Mouse (Mus musculus): ENCODE data around the gene Trex2. TPM values are rescaled to one million over a fixed set of nuclear protein-coding genes. Genes with fewer than 3 reads are reported as not detected.
"Not testable (repeated sequence)": the region's sequence is repeated elsewhere in the genome, so short reads cannot be mapped to it uniquely, and the experiment has no call there.

Trex2 gene
- polyA plus RNA-seq, 2 experiments from 2014 or later = not detected

- no peak for ATAC-seq
Measured at GRCm38 (mm10) chrX:73412767-73413166, 22.4 kb downstream of the Trex2 start.

GRCm38 (mm10) chrX:73410880-73411517, 24.1 kb downstream of the Trex2 start, which contains the start of gene Zfp92:
Zfp92 (plus strand) TSS chrX:73411096.
- no peak for ATAC-seq

- ATAC-seq = no peak
Measured at GRCm38 (mm10) chrX:73401616-73402015, 33.5 kb downstream of the Trex2 start.

DNA sequence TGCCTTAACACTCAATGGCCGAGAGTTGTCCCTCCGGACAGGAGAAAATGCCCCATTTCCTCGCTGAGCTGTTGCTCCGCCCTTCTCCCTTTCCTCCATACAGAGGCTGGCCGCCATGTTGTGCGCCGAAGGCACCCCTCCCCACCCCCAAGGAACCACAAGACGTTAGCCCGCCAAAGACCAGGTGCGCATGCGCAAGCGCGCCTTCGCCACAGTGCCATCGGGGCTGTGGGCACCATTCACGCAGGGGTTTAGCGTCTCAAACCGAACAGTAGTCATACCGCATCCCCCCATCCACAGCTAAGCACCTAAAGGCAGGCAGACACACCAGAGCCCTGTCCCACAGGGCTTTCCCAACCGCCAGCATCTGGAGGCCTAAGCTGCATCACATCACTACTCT, 34.2 kb downstream of the Trex2 start:
- no peak for ATAC-seq

- ATAC-seq = not testable (repeated sequence)
Measured at GRCm38 (mm10) chrX:73398636-73399035, 36.5 kb downstream of the Trex2 start, which contains the start of gene Gm18336. Gm18336 (minus strand) TSS chrX:73398736.

DNA sequence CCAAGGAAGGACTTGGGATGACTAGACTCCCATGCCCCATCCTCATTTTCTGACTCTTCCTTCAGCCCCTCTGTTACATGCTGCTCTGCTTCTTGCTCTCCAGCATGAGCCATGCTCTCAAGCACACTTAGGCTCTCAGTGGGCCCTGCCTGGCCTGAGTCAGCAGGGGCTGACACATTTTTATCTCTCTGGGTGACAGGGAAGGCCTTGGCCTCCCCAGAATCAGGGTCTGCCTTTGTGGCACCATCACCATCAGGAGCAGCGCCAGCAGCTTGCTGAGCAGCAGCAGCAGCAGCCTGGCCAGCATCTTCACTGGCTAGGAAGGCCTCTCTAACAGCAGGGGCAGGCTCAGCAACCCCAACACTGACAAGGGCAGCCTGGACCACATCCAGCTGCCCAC, 38.7 kb downstream of the Trex2 start:
- no peak for ATAC-seq

- ATAC-seq = no peak
Measured at GRCm38 (mm10) chrX:73391481-73391880, 43.7 kb downstream of the Trex2 start.

- no peak for ATAC-seq
Measured at GRCm38 (mm10) chrX:73384924-73385323, 50.2 kb downstream of the Trex2 start.

DNA sequence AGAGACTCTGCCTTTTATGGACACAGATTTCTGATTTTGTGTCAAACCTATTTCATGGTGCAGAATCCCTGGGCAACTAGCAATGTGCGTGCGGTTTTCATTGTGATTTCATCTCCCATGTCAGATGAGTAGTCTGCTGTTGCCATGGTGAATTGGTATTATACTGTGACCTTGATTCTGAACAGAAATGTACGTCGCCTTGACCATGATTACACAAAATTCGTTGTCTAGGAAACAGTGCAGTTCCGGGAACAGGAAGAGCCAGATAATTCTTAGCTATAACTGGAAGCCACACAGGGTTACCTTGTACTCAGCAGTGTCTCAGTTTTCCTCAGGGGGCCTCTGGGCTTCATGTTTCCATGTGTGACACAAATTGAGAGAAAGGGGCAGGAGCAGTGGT, 50.7 kb downstream of the Trex2 start:
- ATAC-seq = no peak

Other genes with a start within 250 kb of the Trex2 start
- 10 to 100 TPM; 12.7 to 30.6 TPM for gene Xlr3b, start 243.1 kb downstream of the Trex2 start, polyA plus RNA-seq (2017; shearing (Covaris generic))
- gene Xlr4b, start 221.0 kb downstream of the Trex2 start, polyA plus RNA-seq (2017; shearing (Covaris generic)) = 100 to 1,000 TPM; 144 to 160 TPM
- 1 to 10 TPM; 1.3 to 1.5 TPM for gene F8a, start 207.1 kb downstream of the Trex2 start, polyA plus RNA-seq (2017; shearing (Covaris generic))
- 10 to 100 TPM; 85.6 to 87.3 TPM for gene Xlr4c, start 192.2 kb downstream of the Trex2 start, polyA plus RNA-seq (2017; shearing (Covaris generic))
- gene Xlr3c, start 170.0 kb downstream of the Trex2 start, polyA plus RNA-seq (2017; shearing (Covaris generic)) = not detected
- not detected for gene Xlr5a, start 142.4 kb downstream of the Trex2 start, polyA plus RNA-seq (2017; shearing (Covaris generic))
- gene Xlr5c, start 142.4 kb downstream of the Trex2 start, polyA plus RNA-seq (2017; shearing (Covaris generic)) = not detected
- not detected for gene Gm45015, start 98.5 kb downstream of the Trex2 start, polyA plus RNA-seq (2017; shearing (Covaris generic))
- gene Zfp275, start 92.7 kb downstream of the Trex2 start, polyA plus RNA-seq (2017; shearing (Covaris generic)) = 10 to 100 TPM; 11.0 to 11.6 TPM
- not detected for gene Gm18336, start 36.6 kb downstream of the Trex2 start, polyA plus RNA-seq (2017; shearing (Covaris generic))
- under 1 TPM; 0.09 to 0.22 TPM for gene Zfp92, start 24.2 kb downstream of the Trex2 start, polyA plus RNA-seq (2017; shearing (Covaris generic))
- gene Haus7, start 23.7 kb upstream of the Trex2 start, polyA plus RNA-seq (2017; shearing (Covaris generic)) = 10 to 100 TPM; 33.0 to 34.5 TPM
- not detected for gene Bgn, start 48.3 kb upstream of the Trex2 start, polyA plus RNA-seq (2017; shearing (Covaris generic))
- gene Atp2b3, start 67.7 kb upstream of the Trex2 start, polyA plus RNA-seq (2017; shearing (Covaris generic)) = not detected
- under 1 TPM in 1 of 2 experiments, not detected in 1; 0.23 TPM for gene Dusp9, start 204.1 kb upstream of the Trex2 start, polyA plus RNA-seq (2017; shearing (Covaris generic))
- 1 to 10 TPM in 1 of 2 experiments, not detected in 1; 1.8 TPM for gene Pnck, start 224.8 kb upstream of the Trex2 start, polyA plus RNA-seq (2017; shearing (Covaris generic))
- under 1 TPM; 0.36 to 0.61 TPM for gene Slc6a8, start 237.8 kb upstream of the Trex2 start, polyA plus RNA-seq (2017; shearing (Covaris generic))

Measured in activated CD4-positive, CD25-positive, alpha-beta regulatory T cell, adult 4 months (primary cell).